ENCODE assay signal across 21 mouse cellular contexts in genomic region chr7:48914630-48915506, GRCm38 (mm10). TPM values are rescaled to one million over a fixed set of nuclear protein-coding genes. Genes with fewer than 3 reads are reported as not detected.
DNase-seq lines count a peak whose midpoint lies in the region; ATAC-seq lines count a peak whose summit lies in the region.
"Had no signal": no experiment of that assay in that cellular context is flagged by ENCODE, and none has a peak within 500 bp of the region (broad histone marks: within the 10 kb centered on the region; RNA-seq: fewer than 3 reads in every experiment).

No protein-coding gene starts in this region.

- WGBS in forebrain, embryonic 11.5 days: 36% methylated on average over 12 of the region's 12 CpGs
- 42% methylated on average over 12 of the region's 12 CpGs for WGBS in forebrain, embryonic 10.5 days
- WGBS in hindbrain, embryonic 12.5 days: 45% methylated on average over 12 of the region's 12 CpGs
- WGBS in midbrain, embryonic 12.5 days: 31% methylated on average over 12 of the region's 12 CpGs
- 64% methylated on average over 12 of the region's 12 CpGs for WGBS in intestine, embryonic 16.5 days

- H3K4me3 ChIP-seq in forebrain, embryonic 11.5 days (ENCODE audit: low read depth, low read length): no peak overlapping the region
- H3K4me3 ChIP-seq in forebrain, embryonic 10.5 days: no peak overlapping the region
- no peak overlapping the region for H3K4me3 ChIP-seq in hindbrain, embryonic 12.5 days
- H3K4me3 ChIP-seq in midbrain, embryonic 12.5 days: no peak overlapping the region
- H3K4me3 ChIP-seq in intestine, embryonic 16.5 days (ENCODE audit: low read length): no peak overlapping the region
- H3K4me3 ChIP-seq: embryonic facial prominence, embryonic 12.5 days; heart, embryonic 15.5 days; liver, embryonic 15.5 days; megakaryocyte, embryonic 14.5 days had no signal

- H3K9ac ChIP-seq in forebrain, embryonic 11.5 days (ENCODE audit: low read length): no peak overlapping the region
- H3K9ac ChIP-seq in hindbrain, embryonic 12.5 days: no peak overlapping the region
- no peak overlapping the region for H3K9ac ChIP-seq in midbrain, embryonic 12.5 days (replicated peaks)
- no peak overlapping the region for H3K9ac ChIP-seq in intestine, embryonic 16.5 days (ENCODE audit: low read depth, low read length)
- H3K9ac ChIP-seq: embryonic facial prominence, embryonic 12.5 days; heart, embryonic 15.5 days; liver, embryonic 15.5 days had no signal

- H3K4me2 ChIP-seq in forebrain, embryonic 11.5 days (ENCODE audit: low read depth, low read length, severe bottlenecking): no peak overlapping the region
- H3K4me2 ChIP-seq in hindbrain, embryonic 12.5 days (replicated peaks): no peak overlapping the region
- H3K4me2 ChIP-seq in midbrain, embryonic 12.5 days (replicated peaks): no peak overlapping the region
- H3K4me2 ChIP-seq in intestine, embryonic 16.5 days (ENCODE audit: low read depth, low read length): no peak overlapping the region
- H3K4me2 ChIP-seq: embryonic facial prominence, embryonic 12.5 days; heart, embryonic 15.5 days; liver, embryonic 15.5 days had no signal

- no peak for DNase-seq in forebrain, embryonic 11.5 days (ENCODE audit: low spot score)
- no peak for DNase-seq in forebrain, embryonic 10.5 days (ENCODE audit: extremely low spot score, low spot score)
- DNase-seq in retina, embryonic 14.5 days (ENCODE audit: low spot score): peak; percentile 58
- no peak for DNase-seq in lung, postnatal 25 days (ENCODE audit: low spot score)
- no peak for DNase-seq in thymus, postnatal 36 days
- DNase-seq: cerebellum, adult 11-12 months; heart, adult 18-20 months; kidney, adult 8-10 months; kidney, postnatal 36 days; layer of hippocampus, adult 9-11 months; lung, postnatal 10 days; right cerebral cortex, postnatal 4 days had no signal

- peaks cover 22% of the 10 kb centered on the region for H3K27me3 ChIP-seq in forebrain, embryonic 11.5 days (ENCODE audit: control insufficient read depth, insufficient read depth, low read length)
- peaks cover 93% of the 10 kb centered on the region for H3K27me3 ChIP-seq in forebrain, embryonic 10.5 days (ENCODE audit: poor library complexity, severe bottlenecking)
- peaks cover 9% of the 10 kb centered on the region for H3K27me3 ChIP-seq in hindbrain, embryonic 12.5 days
- peaks cover 41% of the 10 kb centered on the region for H3K27me3 ChIP-seq in midbrain, embryonic 12.5 days
- H3K27me3 ChIP-seq in intestine, embryonic 16.5 days (replicated peaks; ENCODE audit: control insufficient read depth, insufficient read depth, low read length): 0 out of 2 replicates have a peak, but pooled peaks cover 3% of the 10 kb centered on the region
- H3K27me3 ChIP-seq: heart, embryonic 15.5 days had no signal

- no peaks in the 10 kb centered on the region for H3K36me3 ChIP-seq in forebrain, embryonic 11.5 days (ENCODE audit: control insufficient read depth, insufficient read depth, low read length)
- no peaks in the 10 kb centered on the region for H3K36me3 ChIP-seq in forebrain, embryonic 10.5 days (replicated peaks)
- no peaks in the 10 kb centered on the region for H3K36me3 ChIP-seq in hindbrain, embryonic 12.5 days
- no peaks in the 10 kb centered on the region for H3K36me3 ChIP-seq in midbrain, embryonic 12.5 days
- H3K36me3 ChIP-seq in intestine, embryonic 16.5 days (ENCODE audit: control insufficient read depth, insufficient read depth, low read length): no peaks in the 10 kb centered on the region
- H3K36me3 ChIP-seq: embryonic facial prominence, embryonic 12.5 days; G1E; heart, embryonic 15.5 days; liver, embryonic 15.5 days had no signal

- no peaks in the 10 kb centered on the region for H3K9me3 ChIP-seq in forebrain, embryonic 11.5 days (ENCODE audit: control insufficient read depth, low read length)
- no peaks in the 10 kb centered on the region for H3K9me3 ChIP-seq in forebrain, embryonic 10.5 days
- no peaks in the 10 kb centered on the region for H3K9me3 ChIP-seq in hindbrain, embryonic 12.5 days (replicated peaks)
- H3K9me3 ChIP-seq in midbrain, embryonic 12.5 days: no peaks in the 10 kb centered on the region
- no peaks in the 10 kb centered on the region for H3K9me3 ChIP-seq in intestine, embryonic 16.5 days (ENCODE audit: control insufficient read depth, low read length)
- H3K9me3 ChIP-seq: embryonic facial prominence, embryonic 12.5 days; G1E; heart, embryonic 15.5 days; liver, embryonic 15.5 days; megakaryocyte, embryonic 14.5 days had no signal

- ATAC-seq in forebrain, embryonic 11.5 days (replicated peaks; ENCODE audit: low FRiP score): peak; percentile 49; the same call in 1 of the 2 replicates
- peak; percentile 42; the same call in 1 of the 2 replicates for ATAC-seq in hindbrain, embryonic 12.5 days (ENCODE audit: low FRiP score)
- no peak; the same call in 1 of the 2 replicates for ATAC-seq in midbrain, embryonic 12.5 days (ENCODE audit: low FRiP score, low read depth)
- ATAC-seq in intestine, embryonic 16.5 days: no peak
- ATAC-seq: CD4-positive, CD25-positive, alpha-beta regulatory T cell, adult 4 months had no signal

- peaks cover 7% of the 10 kb centered on the region for H3K4me1 ChIP-seq in forebrain, embryonic 11.5 days (replicated peaks; ENCODE audit: control insufficient read depth, insufficient read depth, low read length)
- peaks cover 68% of the 10 kb centered on the region for H3K4me1 ChIP-seq in forebrain, embryonic 10.5 days
- peaks cover 34% of the 10 kb centered on the region; the same call in 1 of the 2 replicates for H3K4me1 ChIP-seq in hindbrain, embryonic 12.5 days
- peaks cover 22% of the 10 kb centered on the region for H3K4me1 ChIP-seq in midbrain, embryonic 12.5 days
- H3K4me1 ChIP-seq in intestine, embryonic 16.5 days (ENCODE audit: control insufficient read depth, insufficient read depth, low read length): peaks cover 12% of the 10 kb centered on the region
- H3K4me1 ChIP-seq: heart, embryonic 15.5 days; liver, embryonic 15.5 days had no signal

- no peak overlapping the region for H3K27ac ChIP-seq in forebrain, embryonic 11.5 days (ENCODE audit: low read depth, low read length)
- no peak overlapping the region for H3K27ac ChIP-seq in forebrain, embryonic 10.5 days
- no peak overlapping the region for H3K27ac ChIP-seq in hindbrain, embryonic 12.5 days
- H3K27ac ChIP-seq in midbrain, embryonic 12.5 days (replicated peaks): peak overlapping the region; percentile 8; the same call in 1 of the 2 replicates
- no peak overlapping the region for H3K27ac ChIP-seq in intestine, embryonic 16.5 days (ENCODE audit: low read length)
- H3K27ac ChIP-seq: embryonic facial prominence, embryonic 12.5 days; heart, embryonic 15.5 days; liver, embryonic 15.5 days had no signal

RNA-seq across cellular contexts. Expression of gene Nav2, which starts 6.4 kb away (rescaled TPM):
- 6.9 and 7.2 TPM in 2 replicates for polyA plus RNA-seq in forebrain, embryonic 11.5 days (2014; fragmentation: Nextera tagmentation; extraction: Ambion mirVana)
- polyA plus RNA-seq in forebrain, embryonic 10.5 days (2016; fragmentation: Nextera tagmentation; extraction: Ambion mirVana): 4.5 and 6.1 TPM in 2 replicates
- 24.1 and 25.8 TPM in 2 replicates for polyA plus RNA-seq in hindbrain, embryonic 12.5 days (2016; fragmentation: Nextera tagmentation; extraction: Ambion mirVana)
- 23.0 and 24.5 TPM in 2 replicates for polyA plus RNA-seq in midbrain, embryonic 12.5 days (2016; fragmentation: Nextera tagmentation; extraction: Ambion mirVana)
- polyA plus RNA-seq in intestine, embryonic 16.5 days (2015; fragmentation: Nextera tagmentation; extraction: Ambion mirVana): 14.4 and 15.3 TPM in 2 replicates
- polyA plus RNA-seq: G1E had no signal

RNA-seq across cellular contexts. Expression of gene E2f8, which starts 33.5 kb away (rescaled TPM):
- polyA plus RNA-seq in forebrain, embryonic 11.5 days (2014; fragmentation: Nextera tagmentation; extraction: Ambion mirVana): 26.0 and 29.1 TPM in 2 replicates
- polyA plus RNA-seq in forebrain, embryonic 10.5 days (2016; fragmentation: Nextera tagmentation; extraction: Ambion mirVana): 19.3 and 19.5 TPM in 2 replicates
- 11.1 and 12.0 TPM in 2 replicates for polyA plus RNA-seq in hindbrain, embryonic 12.5 days (2016; fragmentation: Nextera tagmentation; extraction: Ambion mirVana)
- polyA plus RNA-seq in midbrain, embryonic 12.5 days (2016; fragmentation: Nextera tagmentation; extraction: Ambion mirVana): 12.8 and 15.5 TPM in 2 replicates
- 21.9 and 24.2 TPM in 2 replicates for polyA plus RNA-seq in intestine, embryonic 16.5 days (2015; fragmentation: Nextera tagmentation; extraction: Ambion mirVana)

Comparison
In these comparisons a context has a peak if more than half of its experiments do, and no peak if none do; other contexts are left out.
1. ATAC-seq: peak in forebrain, embryonic 11.5 days (single experiment) and hindbrain, embryonic 12.5 days (single experiment); none in midbrain, embryonic 12.5 days (single experiment) and intestine, embryonic 16.5 days (single experiment).